Mouse (Mus musculus): ENCODE measurements around the gene Arid5b. TPM values are rescaled to one million over a fixed set of nuclear protein-coding genes. Genes with fewer than 3 reads are reported as not detected.

The Arid5b gene
- polyA plus RNA-seq, 1 experiment from 2014 or later: 42.9 TPM

DNA sequence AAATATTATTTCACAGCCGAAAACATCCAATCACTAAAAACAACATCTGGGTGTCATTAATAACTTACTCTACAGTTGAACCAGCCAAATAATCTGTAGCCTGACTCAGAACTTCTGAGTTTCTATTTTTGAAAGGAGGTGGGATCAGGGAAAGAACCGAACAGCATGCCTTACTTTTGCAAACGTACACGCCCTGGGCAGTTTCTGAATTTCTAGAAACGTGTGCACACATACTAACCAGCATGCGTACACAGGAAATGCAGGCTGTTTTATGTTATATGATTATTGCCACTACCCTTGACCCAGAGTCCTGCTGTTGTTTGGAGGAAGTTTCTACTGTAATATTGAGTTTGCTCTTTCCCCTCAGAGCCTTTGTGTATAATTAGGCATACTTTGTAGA is 109.9 kb downstream of the Arid5b start:
- Histone ChIP-seq H3K9me3 (ENCODE audit: control insufficient read depth, low read length) (no peaks in the 10 kb centered on the region), H3K9ac (ENCODE audit: low read depth, low read length) (no peak overlapping the region), H3K27me3 (ENCODE audit: control insufficient read depth, insufficient read depth, low read length) (no peaks in the 10 kb centered on the region), H3K36me3 (ENCODE audit: control insufficient read depth, insufficient read depth, low read length) (no peaks in the 10 kb centered on the region), H3K4me2 (replicated peaks; ENCODE audit: low read depth, low read length) (no peak overlapping the region), H3K4me3 (ENCODE audit: low read length) (no peak overlapping the region), H3K27ac (ENCODE audit: low read depth, low read length) (peak overlapping the region; percentile 6; the same call in 1 of the 2 replicates), H3K4me1 (ENCODE audit: control insufficient read depth, insufficient read depth, low read length) (peaks cover 31% of the 10 kb centered on the region)
- WGBS: 63% methylated on average over 6 of the region's 6 CpGs
- ATAC-seq (ENCODE audit: low FRiP score, low TSS enrichment): no peak

DNA sequence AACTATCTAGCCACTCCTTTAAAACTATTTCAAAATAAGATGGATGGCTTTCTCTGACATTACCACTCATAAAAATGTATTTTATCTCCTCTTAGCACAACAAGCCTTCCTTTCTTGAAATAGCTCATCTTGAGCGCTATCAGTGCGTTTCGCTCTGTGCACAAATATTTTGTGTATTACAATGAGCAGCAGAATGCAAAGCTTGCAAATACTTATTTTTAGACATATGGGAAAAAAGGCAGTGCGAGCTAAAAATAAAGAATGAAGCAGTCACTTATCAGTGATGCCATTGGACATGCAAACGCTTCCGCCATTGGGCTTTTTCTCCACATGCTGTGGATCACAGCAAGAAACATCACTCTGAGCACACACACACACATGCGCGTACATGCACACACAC is 110.4 kb downstream of the Arid5b start:
- peaks cover 28% of the 10 kb centered on the region for H3K4me1 ChIP-seq (ENCODE audit: control insufficient read depth, insufficient read depth, low read length)
- WGBS: 75% methylated on average over 8 of the region's 8 CpGs

DNA sequence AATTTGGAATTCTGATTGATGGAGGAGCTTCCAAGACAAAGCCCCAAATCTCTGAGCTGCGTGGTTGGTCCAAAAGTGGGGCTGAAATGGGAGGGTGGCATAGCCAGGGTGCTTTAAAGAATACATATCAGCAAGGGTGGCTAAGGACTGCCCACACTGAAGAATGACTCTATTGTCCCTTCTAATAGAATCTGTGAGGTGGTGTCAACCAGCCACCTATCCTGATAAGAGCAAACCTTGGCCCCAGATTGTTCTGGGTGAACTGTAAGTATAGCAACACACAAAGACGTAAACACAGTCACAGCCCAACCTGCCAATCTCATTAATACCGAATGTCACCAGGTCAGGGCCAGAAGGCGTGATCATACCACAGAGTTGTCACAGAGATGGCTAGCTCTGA is 111.4 kb downstream of the Arid5b start:
- Histone ChIP-seq H3K9ac (ENCODE audit: low read depth, low read length) (no peak overlapping the region), H3K9me3 (ENCODE audit: control insufficient read depth, low read length) (no peaks in the 10 kb centered on the region), H3K4me3 (ENCODE audit: low read length) (no peak overlapping the region), H3K4me1 (ENCODE audit: control insufficient read depth, insufficient read depth, low read length) (peaks cover 28% of the 10 kb centered on the region), H3K27ac (ENCODE audit: low read depth, low read length) (no peak overlapping the region), H3K36me3 (ENCODE audit: control insufficient read depth, insufficient read depth, low read length) (no peaks in the 10 kb centered on the region), H3K4me2 (replicated peaks; ENCODE audit: low read depth, low read length) (no peak overlapping the region), H3K27me3 (ENCODE audit: control insufficient read depth, insufficient read depth, low read length) (no peaks in the 10 kb centered on the region)
- 73% methylated on average over 4 of the region's 4 CpGs for WGBS
- no peak for ATAC-seq (ENCODE audit: low FRiP score, low TSS enrichment)

More for the DNA sequence above, 110.4 kb downstream of the Arid5b start:
- Histone ChIP-seq H3K9ac (ENCODE audit: low read depth, low read length) (no peak overlapping the region), H3K4me3 (ENCODE audit: low read length) (no peak overlapping the region), H3K9me3 (ENCODE audit: control insufficient read depth, low read length) (no peaks in the 10 kb centered on the region), H3K4me2 (replicated peaks; ENCODE audit: low read depth, low read length) (no peak overlapping the region), H3K27ac (ENCODE audit: low read depth, low read length) (no peak overlapping the region), H3K27me3 (ENCODE audit: control insufficient read depth, insufficient read depth, low read length) (no peaks in the 10 kb centered on the region), H3K36me3 (ENCODE audit: control insufficient read depth, insufficient read depth, low read length) (no peaks in the 10 kb centered on the region)
- no peak for ATAC-seq (ENCODE audit: low FRiP score, low TSS enrichment)

DNA sequence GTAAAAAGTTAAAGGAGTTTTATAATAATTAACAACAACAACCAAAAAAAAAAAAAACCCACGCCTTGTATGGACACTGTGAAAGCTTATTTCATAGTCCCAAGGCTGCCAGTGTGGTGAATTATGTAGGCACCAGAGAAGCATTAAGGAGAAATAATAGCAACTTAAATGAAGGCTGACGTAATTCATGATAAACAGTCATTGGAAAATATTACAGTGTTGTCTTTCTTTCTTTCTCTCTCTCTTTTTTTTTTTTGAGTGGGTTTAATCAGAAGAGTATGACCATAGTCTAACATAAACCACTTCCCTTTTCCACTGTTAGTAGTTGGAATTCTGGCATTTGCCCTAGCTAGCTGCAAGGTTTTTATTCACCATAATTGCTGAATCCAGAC is 111.8 kb downstream of the Arid5b start:
- Histone ChIP-seq H3K4me2 (replicated peaks; ENCODE audit: low read depth, low read length) (no peak overlapping the region), H3K27me3 (ENCODE audit: control insufficient read depth, insufficient read depth, low read length) (no peaks in the 10 kb centered on the region), H3K4me1 (ENCODE audit: control insufficient read depth, insufficient read depth, low read length) (peaks cover 28% of the 10 kb centered on the region), H3K9me3 (ENCODE audit: control insufficient read depth, low read length) (no peaks in the 10 kb centered on the region), H3K4me3 (ENCODE audit: low read length) (no peak overlapping the region), H3K36me3 (ENCODE audit: control insufficient read depth, insufficient read depth, low read length) (no peaks in the 10 kb centered on the region), H3K27ac (ENCODE audit: low read depth, low read length) (no peak overlapping the region), H3K9ac (ENCODE audit: low read depth, low read length) (no peak overlapping the region)
- 45% methylated on average over 2 of the region's 2 CpGs for WGBS
- ATAC-seq (ENCODE audit: low FRiP score, low TSS enrichment): no peak

DNA sequence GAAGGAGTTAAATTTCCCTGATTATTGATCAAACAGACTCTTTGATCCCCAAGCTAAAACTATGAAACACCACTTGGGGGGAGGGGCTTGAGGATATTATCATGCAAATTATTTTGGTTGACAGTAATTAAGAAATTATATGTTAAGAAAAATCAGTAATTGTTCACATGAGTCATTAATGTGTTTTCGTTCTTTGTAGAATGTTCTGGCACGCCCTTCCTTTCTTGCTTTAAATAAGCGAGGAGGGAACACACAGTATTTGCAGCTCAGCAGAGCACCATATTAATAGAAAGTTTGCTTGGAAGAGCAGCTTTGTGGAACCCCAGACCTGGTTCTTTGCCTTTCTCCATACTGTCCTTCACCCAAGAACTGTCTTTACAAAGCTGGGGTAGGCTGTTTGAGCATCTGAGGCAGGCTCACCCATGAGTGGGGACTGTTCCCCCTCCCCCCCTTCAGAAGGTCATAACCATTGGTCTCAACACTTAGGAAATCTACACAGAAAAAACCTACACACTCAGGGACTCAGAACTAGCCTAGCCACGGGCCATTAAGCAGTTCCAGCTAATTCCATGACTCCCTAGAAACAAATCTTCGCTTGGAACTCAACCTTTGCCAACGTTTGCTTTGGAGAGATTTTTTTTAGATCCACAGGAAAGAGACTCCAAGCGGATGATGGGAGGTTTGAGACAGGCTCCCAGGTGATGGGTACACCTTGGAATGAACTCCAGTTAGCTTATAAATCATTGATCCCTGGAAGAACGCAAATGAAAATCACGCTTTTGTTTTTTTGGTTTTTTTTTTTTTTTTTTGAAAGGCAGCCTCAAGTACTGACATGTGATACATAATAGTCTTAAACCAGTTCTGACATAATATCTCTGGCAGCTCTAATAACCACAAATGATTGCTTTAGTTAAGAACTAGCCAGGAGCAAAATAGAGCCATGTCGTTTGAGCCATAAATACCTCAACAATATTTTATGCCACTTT is 112.5 kb downstream of the Arid5b start:
- H3K27ac ChIP-seq (ENCODE audit: low read depth, low read length): peak overlapping the region; percentile 83
- no peaks in the 10 kb centered on the region for H3K36me3 ChIP-seq (ENCODE audit: control insufficient read depth, insufficient read depth, low read length)
- H3K9me3 ChIP-seq (ENCODE audit: control insufficient read depth, low read length): no peaks in the 10 kb centered on the region
- ATAC-seq (ENCODE audit: low FRiP score, low TSS enrichment): peak; percentile 75
- H3K9ac ChIP-seq (ENCODE audit: low read depth, low read length): no peak overlapping the region
- 23% methylated on average over 10 of the region's 10 CpGs for WGBS
- peaks cover 28% of the 10 kb centered on the region for H3K4me1 ChIP-seq (ENCODE audit: control insufficient read depth, insufficient read depth, low read length)
- no peaks in the 10 kb centered on the region for H3K27me3 ChIP-seq (ENCODE audit: control insufficient read depth, insufficient read depth, low read length)
- no peak overlapping the region; the same call in 1 of the 2 replicates for H3K4me2 ChIP-seq (replicated peaks; ENCODE audit: low read depth, low read length)
- H3K4me3 ChIP-seq (ENCODE audit: low read length): no peak overlapping the region

DNA sequence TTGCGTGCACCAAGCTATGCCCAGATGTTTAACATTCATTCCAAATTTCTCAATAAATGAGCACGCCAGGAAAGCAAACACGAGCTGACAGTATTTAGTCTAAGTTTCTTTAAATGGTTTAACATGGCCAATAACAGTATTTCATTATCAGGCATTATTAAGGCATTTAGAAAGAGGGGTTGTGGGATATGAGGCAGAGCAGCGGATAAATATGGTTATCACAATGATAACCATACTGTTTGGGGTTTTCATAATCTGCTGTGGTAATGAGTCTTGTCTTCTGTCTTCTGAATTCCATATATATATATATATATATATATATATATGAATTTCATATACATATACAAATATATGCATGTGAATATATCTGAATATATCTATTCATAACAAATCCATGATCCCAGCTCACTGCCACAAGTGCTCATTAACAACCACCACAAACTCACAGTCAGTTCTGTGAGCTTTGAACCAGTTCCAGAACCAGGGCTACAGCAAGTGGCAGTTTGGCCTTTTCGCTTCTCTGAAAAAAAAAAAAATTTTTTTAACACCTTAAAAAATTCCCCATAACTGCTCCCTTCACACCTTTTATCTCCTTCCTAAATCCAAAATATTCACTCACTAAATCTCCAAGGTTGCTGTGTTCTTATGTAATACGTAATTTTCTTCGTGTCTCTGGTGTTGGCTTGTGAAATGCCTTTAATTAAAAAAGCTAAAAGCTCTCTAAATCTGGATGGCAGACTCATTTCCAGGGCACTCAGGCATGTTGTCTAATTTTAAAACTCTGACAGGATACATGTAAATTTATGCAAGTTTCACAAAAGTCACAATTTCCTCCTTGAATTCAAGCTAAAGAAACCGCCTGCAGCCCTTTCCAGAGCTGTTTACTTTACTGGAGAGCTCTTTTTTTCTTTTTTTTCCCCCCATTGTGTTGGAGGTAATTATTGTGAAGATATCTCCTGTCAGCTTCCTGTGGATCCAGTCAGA is 113.5 kb downstream of the Arid5b start:
- Histone ChIP-seq H3K27me3 (ENCODE audit: control insufficient read depth, insufficient read depth, low read length) (no peaks in the 10 kb centered on the region), H3K36me3 (ENCODE audit: control insufficient read depth, insufficient read depth, low read length) (no peaks in the 10 kb centered on the region), H3K9ac (ENCODE audit: low read depth, low read length) (no peak overlapping the region), H3K4me1 (ENCODE audit: control insufficient read depth, insufficient read depth, low read length) (peaks cover 28% of the 10 kb centered on the region), H3K4me2 (replicated peaks; ENCODE audit: low read depth, low read length) (no peak overlapping the region), H3K27ac (ENCODE audit: low read depth, low read length) (peak overlapping the region; percentile 83; the same call in 1 of the 2 replicates), H3K9me3 (ENCODE audit: control insufficient read depth, low read length) (no peaks in the 10 kb centered on the region), H3K4me3 (ENCODE audit: low read length) (no peak overlapping the region)
- no peak for ATAC-seq (ENCODE audit: low FRiP score, low TSS enrichment)
- 69% methylated on average over 8 of the region's 8 CpGs for WGBS

DNA sequence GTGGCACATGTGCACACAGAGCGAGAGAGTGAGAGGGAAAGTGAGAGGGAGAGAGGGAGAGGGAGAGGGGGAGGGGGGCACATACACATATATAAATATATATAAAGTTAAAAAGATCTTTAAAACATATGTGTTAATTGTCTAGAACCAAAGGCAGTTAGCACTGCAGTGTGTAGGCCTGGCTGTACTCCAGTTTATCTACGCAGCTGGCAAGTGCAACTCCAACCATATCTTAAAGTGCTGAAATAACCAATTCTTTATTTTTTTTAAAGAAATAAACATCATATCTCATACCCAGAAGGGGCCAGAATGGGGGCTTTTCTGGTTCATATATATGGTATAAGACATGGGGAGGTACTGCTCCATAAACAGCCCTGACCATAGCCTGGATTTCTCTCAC is 114.4 kb downstream of the Arid5b start:
- no peak overlapping the region for H3K9ac ChIP-seq (ENCODE audit: low read depth, low read length)
- H3K4me3 ChIP-seq (ENCODE audit: low read length): no peak overlapping the region
- H3K36me3 ChIP-seq (ENCODE audit: control insufficient read depth, insufficient read depth, low read length): no peaks in the 10 kb centered on the region
- ATAC-seq (ENCODE audit: low FRiP score, low TSS enrichment): no peak
- H3K4me2 ChIP-seq (replicated peaks; ENCODE audit: low read depth, low read length): no peak overlapping the region
- H3K27ac ChIP-seq (ENCODE audit: low read depth, low read length): no peak overlapping the region
- H3K9me3 ChIP-seq (ENCODE audit: control insufficient read depth, low read length): no peaks in the 10 kb centered on the region
- 98% methylated on average over 2 of the region's 2 CpGs for WGBS
- no peaks in the 10 kb centered on the region for H3K27me3 ChIP-seq (ENCODE audit: control insufficient read depth, insufficient read depth, low read length)
- peaks cover 25% of the 10 kb centered on the region for H3K4me1 ChIP-seq (ENCODE audit: control insufficient read depth, insufficient read depth, low read length)

DNA sequence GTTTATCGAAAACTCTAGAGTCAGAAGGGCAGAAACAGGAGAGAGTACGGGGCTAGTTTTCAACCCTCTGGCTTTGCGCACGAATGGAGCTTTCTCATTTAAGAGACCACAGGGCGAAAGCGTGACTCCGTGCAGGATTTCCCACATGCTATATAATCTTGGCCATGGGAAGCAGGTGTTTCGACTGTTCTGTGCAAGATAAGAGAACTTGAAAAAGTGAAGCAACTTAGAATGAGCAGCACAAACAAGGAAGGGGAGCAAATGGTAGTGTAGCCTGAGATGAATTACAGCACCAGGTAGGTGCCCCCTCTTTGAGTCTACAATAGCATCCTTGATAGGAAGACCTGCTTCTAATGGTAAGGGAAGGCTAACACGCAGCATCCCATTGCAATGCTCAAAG is 118.8 kb downstream of the Arid5b start:
- H3K27ac ChIP-seq (ENCODE audit: low read depth, low read length): no peak overlapping the region
- H3K4me2 ChIP-seq (replicated peaks; ENCODE audit: low read depth, low read length): no peak overlapping the region
- H3K4me3 ChIP-seq (ENCODE audit: low read length): no peak overlapping the region
- no peaks in the 10 kb centered on the region for H3K27me3 ChIP-seq (ENCODE audit: control insufficient read depth, insufficient read depth, low read length)
- peaks cover 6% of the 10 kb centered on the region; the same call in 1 of the 2 replicates for H3K4me1 ChIP-seq (ENCODE audit: control insufficient read depth, insufficient read depth, low read length)
- no peaks in the 10 kb centered on the region; the same call in 1 of the 2 replicates for H3K36me3 ChIP-seq (ENCODE audit: control insufficient read depth, insufficient read depth, low read length)
- no peak overlapping the region for H3K9ac ChIP-seq (ENCODE audit: low read depth, low read length)
- H3K9me3 ChIP-seq (ENCODE audit: control insufficient read depth, low read length): no peaks in the 10 kb centered on the region
- ATAC-seq (ENCODE audit: low FRiP score, low TSS enrichment): no peak
- 92% methylated on average over 9 of the region's 9 CpGs for WGBS

Measured in kidney, embryonic 14.5 days (tissue).